Mouse (Mus musculus) lung, embryonic 15.5 days (tissue): ENCODE results near the gene AC134908.4. TPM values are rescaled to one million over a fixed set of nuclear protein-coding genes. Genes with fewer than 3 reads are reported as not detected.
"Not testable (repeated sequence)": the region's sequence is repeated elsewhere in the genome, so short reads cannot be mapped to it uniquely, and the experiment has no call there.

Experiments used
- ATAC-seq: fragments of 200-750 bp; cut with Nextera tagmentation; 2 replicates; pipeline ENCODE4 v1.8.0; 2017; ENCODE audit warnings: moderate number of reproducible peaks, borderline replicate concordance; ENCODE audit not compliant: low FRiP score, low TSS enrichment; ENCODE audit errors: extremely low read depth
- H3K27ac ChIP-seq: fragments of 300-500 bp; sonication (generic); 2 replicates; pipeline ENCODE4 v1.5.1; 2015; ENCODE audit warnings: moderate library complexity, mild to moderate bottlenecking, inconsistent platforms
- H3K27me3 ChIP-seq: fragments of 300-500 bp; sonication (generic); 2 replicates; pipeline ENCODE4 v1.6.1; 2015; ENCODE audit warnings: inconsistent platforms
- H3K36me3 ChIP-seq: fragments of 300-500 bp; sonication (generic); 2 replicates; pipeline ENCODE4 v1.6.1; 2015; ENCODE audit warnings: inconsistent platforms
- H3K4me1 ChIP-seq: fragments of 300-500 bp; sonication (generic); 2 replicates; pipeline ENCODE4 v1.6.1; 2015; ENCODE audit warnings: inconsistent platforms
- H3K4me2 ChIP-seq: fragments of 300-500 bp; sonication (generic); 2 replicates; pipeline ENCODE4 v1.6.1; 2015; ENCODE audit warnings: inconsistent platforms, mild to moderate bottlenecking, moderate library complexity
- H3K4me3 ChIP-seq: fragments of 300-500 bp; sonication (generic); 2 replicates; pipeline ENCODE4 v1.5.1; 2015; ENCODE audit warnings: mild to moderate bottlenecking, inconsistent platforms
- H3K9ac ChIP-seq: fragments of 300-500 bp; sonication (generic); 2 replicates; pipeline ENCODE4 v1.6.1; 2015; ENCODE audit warnings: inconsistent platforms
- H3K9me3 ChIP-seq: fragments of 300-500 bp; sonication (generic); 2 replicates; pipeline ENCODE4 v1.6.1; 2016; ENCODE audit warnings: inconsistent platforms
- WGBS: fragments of 180-500 bp; shearing (Covaris S2); methylation state at CpG from one replicate; pipeline ENCODE4 v1.1.7; 2015; 5-methylcytosine and 5-hydroxymethylcytosine counted together
- polyA plus RNA-seq: library from polyadenylated mRNA; unstranded; fragments of >200 nt; fragmentation: Nextera tagmentation; extraction: Ambion mirVana; gene quantifications from 2 replicates; pipeline ENCODE4 v1.2.1, GENCODE M21; 2015

The AC134908.4 gene
- polyA plus RNA-seq, 1 experiment from 2014 or later, result 0.49 TPM

DNA sequence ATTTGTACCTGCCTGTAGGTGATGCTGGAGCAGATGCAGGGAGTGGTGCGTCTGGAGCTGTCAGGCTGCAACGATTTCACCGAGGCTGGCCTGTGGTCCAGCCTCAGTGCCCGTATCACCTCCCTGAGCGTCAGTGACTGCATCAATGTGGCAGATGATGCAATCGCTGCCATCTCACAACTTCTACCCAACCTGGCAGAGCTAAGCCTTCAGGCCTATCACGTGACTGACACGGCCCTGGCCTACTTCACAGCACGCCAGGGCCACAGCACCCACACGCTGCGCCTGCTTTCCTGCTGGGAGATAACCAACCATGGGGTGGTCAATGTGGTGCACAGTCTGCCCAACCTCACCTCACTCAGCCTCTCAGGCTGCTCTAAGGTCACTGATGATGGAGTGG lies 22.2 kb upstream of the AC134908.4 start:
- Histone ChIP-seq H3K9ac (no peak overlapping the region), H3K4me3 (no peak overlapping the region), H3K4me1 (no peaks in the 10 kb centered on the region; the same call in 1 of the 2 replicates), H3K4me2 (no peak overlapping the region), H3K9me3 (no peaks in the 10 kb centered on the region), H3K36me3 (no peaks in the 10 kb centered on the region), H3K27ac (no peak overlapping the region), H3K27me3 (peaks cover 56% of the 10 kb centered on the region)
- 76% methylated on average over 11 of the region's 11 CpGs for WGBS
- no peak for ATAC-seq

DNA sequence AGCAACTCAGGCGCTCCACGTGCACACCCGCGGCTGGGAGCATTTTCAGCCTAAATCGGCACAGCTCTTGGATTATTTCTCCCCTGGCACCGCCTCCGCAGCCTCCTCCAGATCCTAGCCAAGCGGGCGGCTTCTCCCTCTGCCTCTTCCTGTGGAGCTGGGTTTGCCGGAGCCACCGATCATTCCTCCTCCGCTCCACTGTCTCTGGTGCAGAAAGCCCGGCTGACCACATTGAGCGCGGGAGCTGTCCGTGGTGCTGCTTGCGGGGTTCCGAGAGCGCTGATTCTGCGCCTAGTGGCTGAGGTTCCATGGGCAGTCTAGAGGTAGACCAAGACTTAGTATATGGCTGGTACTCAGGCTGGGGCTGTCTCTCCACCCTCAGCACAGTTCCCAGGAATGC lies 18.0 kb upstream of the AC134908.4 start:
- H3K9ac ChIP-seq, result no peak overlapping the region
- no peak overlapping the region for H3K4me3 ChIP-seq
- no peak overlapping the region for H3K27ac ChIP-seq
- H3K4me2 ChIP-seq, result no peak overlapping the region
- no peaks in the 10 kb centered on the region for H3K36me3 ChIP-seq
- no peaks in the 10 kb centered on the region for H3K9me3 ChIP-seq
- peaks cover 58% of the 10 kb centered on the region for H3K27me3 ChIP-seq
- 3% methylated on average over 20 of the region's 20 CpGs for WGBS
- H3K4me1 ChIP-seq, result peaks cover 16% of the 10 kb centered on the region
- ATAC-seq, result no peak

DNA sequence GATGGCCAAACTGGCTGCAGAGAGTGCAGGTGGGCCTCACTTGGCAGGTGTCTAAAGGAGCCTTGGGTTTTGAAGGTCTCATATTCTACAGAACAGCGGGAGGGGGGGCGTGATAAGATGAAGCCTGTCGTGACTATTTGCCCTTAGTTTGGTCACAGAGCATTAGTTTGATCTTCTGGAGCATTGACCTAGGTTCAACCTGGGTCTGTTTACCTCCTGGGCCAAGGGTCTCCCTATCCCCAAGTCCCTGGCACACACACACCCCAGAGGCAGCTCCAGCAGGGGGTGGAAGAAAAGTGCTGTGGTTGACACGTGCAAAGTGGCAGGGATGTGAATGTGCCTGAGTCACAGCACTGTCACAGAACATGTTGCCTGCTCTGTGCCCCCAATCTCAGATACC lies 15.4 kb upstream of the AC134908.4 start:
- Histone ChIP-seq H3K4me2 (no peak overlapping the region), H3K27me3 (peaks cover 54% of the 10 kb centered on the region), H3K4me1 (peaks cover 16% of the 10 kb centered on the region), H3K9ac (no peak overlapping the region), H3K36me3 (no peaks in the 10 kb centered on the region), H3K9me3 (no peaks in the 10 kb centered on the region), H3K27ac (no peak overlapping the region), H3K4me3 (no peak overlapping the region)
- 65% methylated on average over 4 of the region's 4 CpGs for WGBS
- ATAC-seq, result no peak

DNA sequence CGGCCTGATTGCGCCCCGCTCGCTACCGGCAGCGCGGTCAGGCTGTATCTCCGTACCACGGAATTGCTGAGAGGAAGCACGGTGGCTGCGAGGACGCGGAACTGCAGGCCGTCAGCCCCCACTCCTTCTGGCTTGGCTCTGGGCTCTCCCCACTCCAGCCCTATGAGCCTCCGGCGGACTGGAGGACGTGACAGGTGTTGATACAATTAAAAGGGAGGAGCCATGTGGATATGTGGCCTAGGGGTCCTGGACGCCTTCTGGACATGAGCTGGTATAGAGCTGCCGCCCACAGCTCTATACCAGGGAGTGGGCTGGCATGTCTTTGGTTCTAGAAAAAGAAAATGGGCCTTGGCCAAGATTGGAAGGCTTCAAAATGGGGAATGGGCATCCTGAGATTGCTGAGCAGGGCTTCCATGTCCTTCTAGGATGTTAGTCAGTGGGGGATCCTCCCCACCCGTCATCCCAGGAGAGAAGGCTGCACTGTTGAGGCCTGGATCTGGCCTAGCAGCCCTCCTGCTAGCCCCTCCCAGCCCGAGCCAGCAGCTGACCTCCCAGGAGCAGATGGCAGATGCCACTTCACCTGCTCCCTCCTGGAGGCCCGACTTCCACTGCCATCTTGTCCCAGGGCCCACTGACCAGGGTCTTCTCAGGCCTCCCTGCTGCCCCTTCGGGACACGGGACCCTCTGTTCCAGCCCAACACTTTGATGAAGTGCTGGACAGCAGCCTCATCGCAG lies 14.3 kb upstream of the AC134908.4 start:
- 7% methylated on average over 25 of the region's 25 CpGs for WGBS
- H3K9me3 ChIP-seq, result no peaks in the 10 kb centered on the region
- H3K4me1 ChIP-seq, result peaks cover 16% of the 10 kb centered on the region
- peak overlapping the region; percentile 33 for H3K9ac ChIP-seq
- peak overlapping the region; percentile 94 for H3K4me2 ChIP-seq
- H3K36me3 ChIP-seq, result no peaks in the 10 kb centered on the region
- H3K4me3 ChIP-seq, result peak overlapping the region; percentile 52
- ATAC-seq, result no peak
- H3K27me3 ChIP-seq, result peaks cover 54% of the 10 kb centered on the region
- no peak overlapping the region for H3K27ac ChIP-seq

DNA sequence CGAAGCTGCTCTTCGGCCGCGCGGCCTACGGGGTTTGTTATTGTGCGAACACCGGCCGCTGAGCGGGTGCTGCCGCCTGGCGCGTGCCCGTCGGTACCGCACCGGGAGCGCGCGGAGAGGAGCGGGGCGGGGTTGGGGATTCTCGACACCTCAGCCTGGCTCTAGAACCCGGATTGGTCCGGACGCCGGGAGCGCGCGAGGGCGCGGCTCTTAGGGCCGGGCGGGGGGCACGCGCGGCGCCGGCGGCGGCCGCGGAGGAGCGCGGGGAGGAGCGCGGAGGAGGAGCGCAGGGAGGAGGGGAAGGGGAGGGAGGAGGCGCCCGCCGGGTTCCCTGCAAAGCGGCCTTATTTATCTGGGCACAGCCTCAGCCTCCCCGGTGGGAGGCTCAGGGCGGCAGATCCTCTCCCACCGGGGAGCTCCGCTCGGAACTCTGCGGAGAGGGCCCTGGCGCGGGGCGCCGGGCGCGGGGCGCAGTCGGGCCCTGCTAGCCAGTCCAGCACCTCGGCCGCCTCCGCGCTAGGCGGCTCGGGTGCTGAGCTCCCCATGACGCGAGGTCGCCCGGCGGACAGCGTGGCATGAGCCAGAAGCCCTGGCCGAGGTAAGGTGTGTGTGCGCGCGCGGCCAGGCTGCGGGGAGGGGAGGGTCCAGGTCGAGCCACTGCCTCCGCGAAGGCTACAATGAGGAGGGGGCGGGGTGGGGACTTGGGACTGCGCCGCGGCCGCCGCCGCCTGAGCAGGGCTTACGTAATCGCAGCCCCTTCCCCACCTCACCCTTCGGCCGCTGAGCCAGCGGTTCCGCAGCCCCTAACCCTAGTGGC lies 13.5 kb upstream of the AC134908.4 start, which contains the start of gene Fbxl16:
Gene Fbxl16, plus strand, starts transcription at position 297 of the 817 bp plus-strand sequence.
- H3K27me3 ChIP-seq, result peaks cover 54% of the 10 kb centered on the region
- peak within 1 kb of the TSS; percentile 94 for H3K4me2 ChIP-seq
- no peaks in the 10 kb centered on the region for H3K36me3 ChIP-seq
- peaks cover 16% of the 10 kb centered on the region for H3K4me1 ChIP-seq
- H3K9ac ChIP-seq, result peak within 1 kb of the TSS; percentile 33
- H3K4me3 ChIP-seq, result peak within 1 kb of the TSS; percentile 52
- ATAC-seq, result peak; percentile 66
- no peaks in the 10 kb centered on the region for H3K9me3 ChIP-seq
- H3K27ac ChIP-seq, result no peak within 1 kb of the TSS
- under 1% methylated on average over 72 of the region's 100 CpGs for WGBS

DNA sequence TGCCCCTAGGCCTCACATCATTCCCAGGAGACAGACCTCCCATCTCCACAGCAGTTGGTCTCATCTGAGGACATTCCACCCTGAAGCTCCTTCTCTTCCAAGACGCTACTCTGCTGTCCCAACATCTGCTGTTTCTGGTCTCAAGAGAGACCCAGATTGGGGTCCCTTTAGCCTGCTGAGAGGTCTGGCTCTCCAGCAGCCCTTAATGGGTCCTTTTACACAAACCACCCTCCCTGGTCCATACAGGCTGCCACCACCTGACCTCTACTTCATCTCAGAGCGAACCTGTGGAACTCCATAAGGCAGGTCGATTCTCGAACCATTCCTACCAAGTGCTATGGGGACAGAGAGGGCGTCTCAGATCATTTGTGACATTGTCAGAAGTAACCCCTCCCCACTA lies 12.6 kb upstream of the AC134908.4 start:
- Histone ChIP-seq H3K4me1 (peaks cover 16% of the 10 kb centered on the region), H3K27ac (no peak overlapping the region), H3K9me3 (no peaks in the 10 kb centered on the region), H3K36me3 (no peaks in the 10 kb centered on the region), H3K4me2 (peak overlapping the region; percentile 94), H3K9ac (no peak overlapping the region), H3K27me3 (peaks cover 50% of the 10 kb centered on the region), H3K4me3 (no peak overlapping the region; the same call in 1 of the 2 replicates)
- WGBS, result 32% methylated on average over 5 of the region's 5 CpGs
- no peak for ATAC-seq

DNA sequence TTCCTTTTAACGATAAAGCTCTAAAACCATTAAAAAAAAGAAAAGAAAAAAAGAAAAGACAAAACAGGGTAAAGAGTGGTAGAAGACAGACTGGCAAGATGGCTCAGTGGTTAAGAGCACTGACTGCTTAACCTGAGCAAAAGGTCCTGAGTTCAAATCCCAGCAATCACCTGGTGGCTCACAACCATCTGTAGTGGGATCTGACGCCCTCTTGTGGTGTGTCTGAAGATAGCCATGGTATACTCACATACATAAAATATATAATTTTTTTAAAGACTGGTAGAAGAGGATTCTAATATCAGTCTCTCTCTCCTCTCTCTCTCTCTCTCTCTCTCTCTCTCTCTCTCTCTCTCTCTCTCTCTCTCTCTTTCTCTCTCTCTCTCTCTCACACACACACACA lies 12.0 kb upstream of the AC134908.4 start:
- Histone ChIP-seq H3K4me1 (peaks cover 16% of the 10 kb centered on the region), H3K27me3 (peaks cover 46% of the 10 kb centered on the region)
- not testable (repeated sequence) for H3K9ac ChIP-seq, H3K27ac ChIP-seq, ATAC-seq, H3K4me3 ChIP-seq, H3K36me3 ChIP-seq, H3K9me3 ChIP-seq, H3K4me2 ChIP-seq
- WGBS, result 31% methylated on average over 2 of the region's 2 CpGs

DNA sequence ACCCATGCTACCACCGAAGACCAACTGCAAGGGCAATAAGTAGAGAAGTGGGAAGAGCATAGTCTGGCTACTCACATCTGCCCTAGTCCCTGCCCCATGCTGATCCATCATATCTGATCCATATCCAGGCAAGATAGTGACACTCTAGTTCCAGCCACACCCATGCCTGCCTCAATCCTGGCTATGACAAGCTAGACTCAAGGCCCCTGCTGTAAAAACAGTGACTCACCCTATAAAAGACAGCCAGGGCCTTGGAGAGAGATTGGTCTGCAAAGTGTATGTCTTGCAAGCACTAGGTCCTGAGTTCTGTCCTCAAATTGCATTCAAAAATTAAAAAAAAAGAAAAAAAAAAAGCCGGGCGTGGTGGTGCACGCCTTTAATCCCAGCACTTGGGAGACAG lies 11.0 kb upstream of the AC134908.4 start:
- no peak overlapping the region for H3K4me3 ChIP-seq
- H3K27ac ChIP-seq, result no peak overlapping the region
- H3K4me1 ChIP-seq, result peaks cover 16% of the 10 kb centered on the region
- no peak overlapping the region for H3K9ac ChIP-seq
- no peak for ATAC-seq
- H3K4me2 ChIP-seq, result no peak overlapping the region
- no peaks in the 10 kb centered on the region for H3K9me3 ChIP-seq
- H3K27me3 ChIP-seq, result peaks cover 37% of the 10 kb centered on the region
- H3K36me3 ChIP-seq, result no peaks in the 10 kb centered on the region
- 67% methylated on average over 4 of the region's 4 CpGs for WGBS

DNA sequence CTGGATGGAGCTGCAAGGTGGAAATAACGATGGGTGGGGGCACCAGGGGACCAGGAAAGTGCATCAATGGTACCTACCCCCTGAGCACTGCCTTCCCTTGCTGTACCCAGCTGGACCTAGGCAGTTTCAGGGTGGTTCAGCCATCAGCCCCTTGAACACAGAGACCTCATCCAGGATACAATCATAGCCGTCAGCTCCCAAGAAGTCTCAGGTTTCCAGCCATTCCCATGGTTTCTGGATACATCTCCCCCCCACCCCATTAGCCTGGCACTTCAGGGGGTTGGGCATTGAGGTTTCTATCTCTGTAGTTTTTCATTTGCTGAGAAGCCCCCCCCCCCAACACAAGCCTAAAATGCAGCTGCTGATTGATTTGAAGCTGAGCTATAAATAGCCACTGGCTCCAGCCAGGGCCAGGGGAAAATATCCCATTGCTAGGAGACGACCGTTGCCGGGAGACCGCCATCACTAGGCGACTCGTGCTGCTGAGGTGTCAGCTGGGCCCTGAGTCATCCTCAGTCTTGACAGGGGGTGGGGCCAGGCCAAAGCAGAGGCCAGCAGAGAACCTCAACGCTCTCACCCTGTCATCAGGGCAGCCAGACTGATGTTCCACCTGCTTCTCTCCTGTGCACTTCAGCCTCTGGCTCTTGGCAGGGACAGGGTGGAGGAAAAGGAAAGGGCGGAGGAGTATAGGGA lies 7.5 kb upstream of the AC134908.4 start:
- Histone ChIP-seq H3K27ac (no peak overlapping the region), H3K4me1 (no peaks in the 10 kb centered on the region), H3K4me2 (no peak overlapping the region), H3K27me3 (peaks cover 2% of the 10 kb centered on the region), H3K36me3 (no peaks in the 10 kb centered on the region), H3K4me3 (no peak overlapping the region), H3K9me3 (no peaks in the 10 kb centered on the region), H3K9ac (no peak overlapping the region)
- ATAC-seq, result no peak
- 9% methylated on average over 10 of the region's 10 CpGs for WGBS

DNA sequence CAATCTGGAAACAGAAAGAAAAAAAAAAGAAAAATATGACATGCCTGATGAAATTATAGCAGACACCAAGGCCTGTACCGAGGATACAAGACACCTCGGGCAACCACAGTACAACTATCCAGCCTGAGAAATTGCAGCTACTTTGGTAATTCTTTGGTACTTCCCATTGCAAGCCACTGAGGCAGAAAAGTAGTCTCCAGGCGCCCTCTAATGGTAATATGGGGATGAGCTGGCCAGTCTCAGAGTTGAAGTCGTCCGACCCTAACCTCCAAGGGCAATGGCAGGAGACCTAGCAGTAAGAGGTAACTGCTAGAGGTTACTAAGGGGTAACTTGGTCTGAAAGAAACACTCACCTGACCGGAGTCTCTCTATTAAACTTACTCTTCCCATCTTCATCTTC lies 5.6 kb upstream of the AC134908.4 start:
- WGBS, result 8% methylated on average over 6 of the region's 6 CpGs
- Histone ChIP-seq H3K9me3 (no peaks in the 10 kb centered on the region), H3K4me1 (peaks cover 12% of the 10 kb centered on the region), H3K4me3 (no peak overlapping the region), H3K27ac (no peak overlapping the region), H3K27me3 (no peaks in the 10 kb centered on the region; the same call in 1 of the 2 replicates), H3K4me2 (no peak overlapping the region), H3K36me3 (no peaks in the 10 kb centered on the region), H3K9ac (no peak overlapping the region)
- no peak for ATAC-seq

DNA sequence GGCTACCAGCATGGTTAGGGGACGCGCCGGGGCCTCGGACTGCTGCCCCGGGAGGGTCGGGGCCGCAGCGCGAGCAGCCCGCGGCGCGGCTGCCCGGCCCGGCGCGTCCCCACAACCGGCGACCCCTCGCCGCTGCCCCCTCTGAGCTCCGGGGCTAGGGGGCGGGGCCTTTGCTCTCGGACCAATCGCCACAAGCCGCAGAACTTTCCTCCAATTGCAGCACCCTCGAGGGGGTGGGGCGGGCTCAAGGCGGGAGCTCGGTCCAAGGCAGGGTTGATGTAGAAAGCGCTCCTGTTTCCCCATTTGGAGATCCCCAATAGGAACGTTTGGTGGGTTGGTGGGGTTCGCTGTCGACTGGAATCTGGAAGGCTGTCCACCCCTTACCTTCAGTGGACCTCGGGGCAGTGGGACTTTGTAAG lies 1.5 kb upstream of the AC134908.4 start, which contains the start of gene Metrn:
Gene Metrn, minus strand, starts transcription at position 186 of the 419 bp plus-strand sequence.
- 0 out of 2 replicates have a peak within 1 kb of the TSS, but pooled peaks have one; percentile 42 for H3K27ac ChIP-seq

More for the DNA sequence above, 1.5 kb upstream of the AC134908.4 start, which contains the start of gene Metrn:
- Histone ChIP-seq H3K9me3 (no peaks in the 10 kb centered on the region), H3K9ac (peak within 1 kb of the TSS; percentile 70), H3K27me3 (no peaks in the 10 kb centered on the region), H3K4me1 (peaks cover 46% of the 10 kb centered on the region), H3K4me3 (peak within 1 kb of the TSS; percentile 82), H3K4me2 (peak within 1 kb of the TSS; percentile 97), H3K36me3 (no peaks in the 10 kb centered on the region)
- WGBS, result under 1% methylated on average over 35 of the region's 35 CpGs
- ATAC-seq, result peak; percentile 82
